Mouse (Mus musculus): ENCODE results near the gene Pemt.

GRCm38 (mm10) chr11:60058441-60058840, 12.2 kb upstream of the Pemt start:
- TF ChIP-seq POLR2AphosphoS2 (IDR thresholded peaks at IDR 0.05; ENCODE audit: insufficient read length, low read depth): no peak
- TF ChIP-seq POLR2A (IDR thresholded peaks at IDR 0.05; ENCODE audit: insufficient read length, low read depth): no peak
- no peak for TF ChIP-seq TCF12 (IDR thresholded peaks at IDR 0.05; ENCODE audit: insufficient read depth, poor library complexity, severe bottlenecking)
- no peak for TF ChIP-seq MYOD1 (IDR thresholded peaks at IDR 0.05; ENCODE audit: control insufficient read depth in 1 of 3, insufficient read length in 2 of 3, low read depth in 2 of 3)
